Mouse (Mus musculus) CH12F3 (cell line): Measurements from ENCODE around the gene Fam78a.

Experiments used
- in situ Hi-C: fragments of 300-500 bp; cut with MboI; formaldehyde crosslinking; loops from 2 replicates; pipeline ENCODE4 v1.14.3; 2020; ENCODE audit warnings: low sequenced_read_pairs

The Fam78a gene

DNA sequence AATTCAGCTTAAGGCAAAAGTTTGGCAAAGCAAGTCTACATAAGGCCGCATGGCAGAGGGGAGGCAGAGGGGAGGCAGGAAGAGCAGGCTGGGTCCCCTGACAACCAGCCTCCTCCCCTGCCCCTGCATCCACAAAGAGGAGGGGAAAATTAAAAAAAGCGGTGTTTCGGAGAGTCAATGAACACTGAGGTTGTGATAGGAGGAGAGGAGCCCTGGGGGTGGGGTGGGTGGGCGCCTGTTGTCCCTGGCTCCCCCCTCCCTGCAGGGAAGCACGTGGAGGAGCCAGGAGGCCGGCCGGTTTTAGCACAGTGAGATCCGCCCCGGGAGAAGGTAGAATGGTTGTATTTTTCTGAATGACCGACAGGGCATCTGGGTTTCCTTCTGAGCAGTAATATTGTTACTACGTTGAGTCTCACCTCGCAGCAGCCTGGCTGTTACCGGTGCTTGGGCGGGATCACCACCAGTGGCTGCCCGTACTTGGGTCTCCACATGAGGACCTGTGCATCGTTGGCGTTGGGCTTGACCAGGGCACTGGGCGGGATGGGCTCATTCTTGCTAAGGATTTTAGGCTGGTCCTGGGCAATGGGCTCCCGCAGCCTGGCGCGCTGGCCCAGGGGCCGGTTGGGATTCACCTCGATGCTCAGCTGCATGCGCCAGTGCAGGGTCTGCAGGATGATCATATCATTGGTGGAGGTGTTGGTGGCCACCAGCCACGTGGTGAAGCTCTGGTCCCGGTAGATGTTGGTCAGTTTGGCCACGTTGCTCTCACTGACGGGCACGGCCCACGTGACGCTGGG lies 15.6 kb downstream of the Fam78a start:
- in situ Hi-C loops, result no loop called here

DNA sequence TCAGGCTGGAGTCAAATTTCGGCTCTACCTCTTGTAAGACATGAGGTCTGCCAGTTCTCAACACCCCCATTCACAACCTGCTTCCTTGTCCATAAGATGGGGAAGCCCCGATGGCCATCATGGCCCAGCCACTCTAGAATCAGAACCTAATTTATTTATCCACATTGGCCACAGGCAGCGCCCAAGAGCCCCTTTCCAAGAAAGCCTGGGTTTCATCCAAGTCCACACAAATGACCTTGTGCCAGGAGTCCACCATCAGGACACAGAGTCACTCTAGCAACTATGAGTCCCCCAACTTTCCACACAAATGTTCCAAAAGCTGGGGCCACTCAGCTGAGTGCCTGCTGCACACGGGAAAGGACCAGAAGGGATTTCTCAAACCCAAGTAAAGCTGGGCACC lies 18.7 kb downstream of the Fam78a start:
- in situ Hi-C loops, result no loop called here

DNA sequence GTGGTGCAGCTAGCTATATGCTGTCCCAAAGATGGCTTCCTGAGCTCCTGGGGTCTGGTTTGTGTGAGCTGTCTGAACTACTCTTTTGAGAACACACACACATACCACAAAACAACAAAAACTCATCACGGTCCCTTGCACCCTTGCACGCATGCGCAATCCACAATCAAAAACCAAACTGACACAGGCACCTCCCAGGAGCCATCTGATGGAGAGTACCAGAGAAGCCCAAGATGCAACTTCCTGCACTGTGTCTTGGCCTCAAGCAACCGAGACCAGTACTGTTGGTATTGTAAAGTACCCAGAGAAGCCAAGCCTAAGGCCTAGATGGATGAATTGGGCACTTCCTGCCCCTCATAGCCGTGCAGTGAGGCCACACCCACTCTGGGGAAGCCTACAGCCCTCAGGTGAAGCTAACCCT lies 19.3 kb downstream of the Fam78a start:
- in situ Hi-C loops, result no loop called here

DNA sequence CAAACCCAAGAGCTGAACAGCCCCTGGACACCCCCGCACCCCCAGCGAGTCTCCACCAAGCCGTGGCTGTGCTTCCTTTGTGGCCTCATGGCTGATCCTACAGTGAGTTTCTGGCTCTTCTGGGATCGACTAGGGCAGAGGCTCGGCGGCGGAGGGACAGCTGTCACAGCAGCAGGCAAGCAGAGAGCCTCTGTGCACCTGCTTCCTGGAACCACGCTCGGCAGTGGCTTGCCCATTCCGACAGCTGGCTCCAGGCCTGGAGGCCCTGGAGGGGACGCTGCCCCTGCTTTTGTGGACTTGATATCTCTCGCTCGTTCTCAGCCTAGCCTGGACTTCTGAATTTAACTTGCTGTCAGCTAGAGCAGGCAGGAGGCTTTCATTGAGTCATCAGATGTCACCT lies 19.7 kb downstream of the Fam78a start:
- in situ Hi-C loops, result no loop called here

DNA sequence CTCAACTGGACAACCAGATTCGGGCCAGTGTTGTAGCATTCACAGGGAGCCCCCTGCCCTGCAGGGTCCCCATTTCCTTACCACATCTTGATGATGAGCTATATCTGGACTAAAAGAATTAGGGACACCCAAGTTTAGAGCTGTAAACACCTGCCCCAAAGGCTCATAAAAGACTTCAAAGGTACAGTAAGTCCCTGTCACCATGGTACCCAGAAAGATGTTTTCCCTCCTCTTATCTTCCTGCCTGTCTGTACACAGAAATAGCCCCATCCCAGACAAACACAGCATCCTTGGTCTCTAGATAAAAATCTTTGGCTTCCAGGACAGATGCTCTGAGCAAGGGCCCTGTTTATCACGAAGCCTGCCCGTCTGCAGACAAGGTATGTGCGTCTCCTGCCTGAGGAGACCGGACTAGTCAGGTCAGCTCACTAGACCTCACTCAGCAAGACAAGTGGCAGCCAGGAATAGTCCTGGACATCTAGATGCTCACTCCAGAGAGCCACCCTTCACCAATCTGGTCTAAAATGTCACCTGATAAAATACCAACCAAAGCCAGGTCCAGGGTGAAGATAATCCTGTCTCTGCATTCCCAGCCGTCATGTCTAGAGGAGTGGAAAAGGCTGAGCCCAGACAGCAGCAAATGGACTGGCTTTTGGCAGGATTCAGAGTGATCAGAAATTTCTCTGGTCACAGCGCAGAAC lies 21.1 kb downstream of the Fam78a start:
- in situ Hi-C loops, result no loop called here

DNA sequence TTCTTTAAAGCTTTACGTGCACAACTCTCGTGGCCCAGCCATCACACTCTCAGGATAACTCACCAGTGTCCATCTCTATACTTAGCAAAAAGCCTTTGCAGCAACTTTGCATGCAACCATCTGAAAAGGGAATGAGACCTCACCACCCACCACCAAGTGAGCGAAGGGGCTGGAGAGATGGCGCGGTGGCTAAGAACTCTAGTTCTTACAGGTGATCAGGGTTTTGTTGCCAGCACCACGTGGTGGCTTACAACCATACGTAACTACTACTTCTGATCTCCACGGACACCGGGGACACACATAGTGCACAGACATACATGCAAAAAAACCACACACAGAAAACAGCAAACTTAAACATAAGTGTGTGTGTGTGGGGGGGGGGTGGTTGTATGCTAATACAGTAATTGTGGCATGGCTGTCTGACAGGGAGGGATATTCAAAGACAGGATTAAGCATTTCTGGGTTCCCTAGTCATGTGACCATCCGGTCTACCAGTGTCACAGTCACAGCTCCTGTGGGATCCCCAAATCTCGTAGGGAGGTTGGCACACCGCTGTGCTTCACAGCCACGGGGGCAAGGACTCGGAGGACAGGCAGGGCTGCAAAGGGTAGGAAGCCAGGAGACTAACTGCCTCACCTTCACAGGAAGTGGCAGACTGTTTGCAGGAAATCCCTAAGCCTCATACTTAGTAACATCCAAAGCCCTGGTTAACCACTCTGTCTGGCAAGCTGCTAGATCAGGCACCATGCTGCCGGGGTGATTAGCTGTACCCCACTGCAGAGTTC lies 21.8 kb downstream of the Fam78a start:
- in situ Hi-C loops, result no loop called here

DNA sequence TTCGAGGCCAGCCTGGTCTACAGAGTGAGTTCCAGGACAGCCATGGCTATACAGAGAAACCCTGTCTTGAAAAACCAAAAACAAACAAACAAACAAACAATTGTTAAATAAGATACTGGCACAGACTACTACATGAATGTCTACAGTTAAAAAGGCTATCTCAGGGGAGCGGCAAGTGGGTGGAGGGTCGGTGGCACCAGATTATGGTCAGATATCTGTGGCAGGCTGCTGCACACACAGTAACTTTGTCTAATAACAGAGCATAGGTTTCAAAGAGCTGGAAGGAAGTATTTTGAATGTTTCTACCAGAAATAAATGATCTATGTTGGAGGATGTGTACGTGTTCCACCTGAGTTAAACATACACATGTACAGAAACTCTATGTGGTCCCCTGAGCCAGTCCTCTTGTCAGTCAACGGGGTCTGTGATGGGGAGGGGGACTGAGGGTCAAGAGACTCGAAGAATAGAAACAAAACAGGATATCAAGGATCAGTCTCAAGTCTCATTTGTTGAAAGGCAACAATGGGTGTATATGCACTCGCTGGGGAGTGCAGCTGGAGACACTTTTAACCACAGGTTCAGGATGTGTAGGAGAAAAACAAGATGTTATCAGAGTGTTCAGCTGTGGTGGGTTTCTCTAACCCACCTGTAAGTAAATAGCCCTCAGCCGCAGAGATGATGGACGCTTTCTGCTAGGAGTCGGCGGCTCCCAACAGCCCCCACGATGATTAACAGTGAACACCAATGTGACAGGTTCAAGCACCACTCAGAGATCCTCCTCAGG lies 22.7 kb downstream of the Fam78a start:
- in situ Hi-C loops, result no loop called here

DNA sequence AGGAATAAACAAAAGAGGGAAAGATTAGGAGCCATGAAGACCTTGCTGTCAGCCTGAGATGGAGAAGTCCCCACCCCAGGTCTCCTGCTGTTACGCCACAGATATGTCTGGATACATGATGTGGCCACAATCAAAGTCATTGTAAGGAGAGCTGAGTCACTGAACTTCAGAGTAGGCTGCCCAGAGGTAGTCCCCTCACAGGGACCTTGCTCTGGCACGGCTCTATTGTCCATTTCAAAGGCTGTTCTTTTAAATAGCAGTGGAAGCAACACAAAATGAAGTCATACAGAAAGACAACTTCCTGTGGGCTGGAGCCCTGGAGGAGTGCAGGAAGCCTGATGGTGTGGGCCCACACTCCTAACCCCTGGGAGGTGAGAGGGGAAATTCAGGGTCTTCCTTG lies 23.5 kb downstream of the Fam78a start:
- in situ Hi-C loops, result no loop called here

DNA sequence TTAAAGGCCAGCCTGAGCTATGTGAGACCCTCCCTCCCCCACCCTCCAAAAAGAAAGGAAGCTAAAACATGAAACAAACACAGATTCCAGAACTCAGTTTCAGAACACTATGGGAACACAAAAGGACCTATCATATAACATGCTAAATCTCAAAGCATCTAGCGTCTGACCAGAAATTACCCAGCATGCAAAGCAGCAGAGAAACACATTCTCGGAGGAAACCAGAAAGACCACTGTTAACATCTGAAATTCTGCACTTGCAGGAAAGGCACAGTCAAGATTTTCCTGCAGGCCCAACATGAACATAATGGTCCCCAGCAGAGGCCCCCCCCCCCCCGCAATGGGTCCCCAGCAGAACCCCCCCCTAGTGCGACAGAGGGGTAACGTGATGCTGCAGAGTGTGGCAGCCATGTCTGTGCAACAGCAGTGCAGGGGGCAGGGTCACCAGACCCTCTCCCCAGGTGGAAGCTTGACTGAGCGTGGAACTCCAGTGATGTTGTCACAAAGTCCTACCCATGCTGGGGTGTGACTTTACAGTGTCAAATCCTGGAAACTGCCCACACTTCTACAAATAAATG lies 24.3 kb downstream of the Fam78a start:
- in situ Hi-C loops, result no loop called here

DNA sequence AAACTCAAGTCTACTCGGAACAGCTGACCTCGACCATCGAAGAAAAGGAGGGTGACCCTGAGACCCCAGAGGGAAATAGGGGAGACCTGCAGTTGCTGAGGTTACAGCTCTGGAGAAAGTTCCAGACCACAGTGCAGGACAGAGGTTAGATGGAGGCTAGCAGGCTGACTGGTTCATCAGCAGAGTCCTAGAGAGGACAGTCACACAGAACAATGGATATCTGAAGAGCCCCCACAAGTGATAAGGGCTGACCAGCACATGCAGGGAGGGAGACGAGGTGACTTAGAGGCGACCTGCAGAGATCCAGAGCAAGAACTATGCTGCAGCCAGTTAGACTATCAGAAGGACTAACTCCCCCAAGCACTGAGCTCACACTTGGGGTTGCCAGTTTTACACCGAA lies 25.0 kb downstream of the Fam78a start:
- in situ Hi-C loops, result no loop called here

DNA sequence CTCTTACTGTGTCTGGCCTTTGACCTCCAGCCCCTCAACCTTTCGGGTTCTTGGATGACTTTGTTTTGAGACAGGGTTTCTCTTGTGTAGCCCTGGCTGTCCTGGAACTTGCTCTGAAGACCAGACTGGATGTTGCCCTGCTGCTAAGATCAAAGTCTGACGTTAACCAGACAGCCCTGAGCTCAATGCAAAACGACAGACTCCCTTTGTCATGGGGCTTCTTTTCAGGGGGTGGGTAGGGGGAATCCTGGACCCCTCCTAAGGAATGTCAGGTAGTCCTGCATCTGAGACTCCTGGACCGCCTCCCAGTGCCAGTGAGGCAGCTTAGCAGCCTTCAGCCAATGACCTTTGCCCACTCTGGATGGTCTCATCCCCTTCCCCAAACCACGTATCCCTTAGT lies 25.9 kb downstream of the Fam78a start:
- in situ Hi-C loops, result no loop called here

DNA sequence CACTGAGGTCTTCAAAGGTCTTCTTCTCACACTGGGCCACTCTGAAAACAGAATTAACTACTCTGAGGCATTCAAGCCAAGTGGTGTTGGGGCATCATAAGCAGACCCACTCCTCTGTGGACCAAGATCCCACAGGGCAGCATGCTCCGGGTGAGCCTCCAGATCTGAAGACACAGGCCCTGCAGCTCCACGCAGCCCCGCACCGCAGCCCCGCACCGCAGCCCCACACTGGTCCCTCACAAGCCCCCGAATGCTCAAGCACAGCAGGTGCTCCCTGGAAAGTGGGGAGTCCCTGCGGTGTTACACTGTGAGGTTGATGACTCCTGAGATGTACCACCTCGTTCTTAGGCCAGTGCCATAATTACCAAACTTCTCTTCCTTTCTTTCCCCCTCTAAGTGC lies 26.4 kb downstream of the Fam78a start:
- in situ Hi-C loops, result no loop called here

DNA sequence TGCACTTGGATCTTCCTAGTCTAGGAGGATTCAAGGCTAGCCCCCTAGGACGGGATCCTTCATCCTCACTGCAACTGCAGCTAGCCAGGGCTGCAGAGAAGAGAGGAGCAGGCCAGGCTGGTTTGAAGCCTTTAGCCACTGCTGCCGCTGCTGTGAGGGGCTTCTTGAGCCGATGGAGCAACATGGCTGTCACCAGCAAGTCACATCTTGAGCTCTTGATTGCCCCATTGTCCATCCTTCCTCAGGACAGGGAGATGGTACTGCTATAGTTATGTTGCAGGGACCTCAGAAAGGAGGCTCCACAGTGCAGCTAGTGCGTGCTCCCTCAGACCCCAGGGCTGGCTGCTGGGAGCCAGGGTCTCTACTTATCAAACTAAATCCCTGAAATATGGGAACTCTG lies 26.9 kb downstream of the Fam78a start:
- in situ Hi-C loops, result no loop called here

DNA sequence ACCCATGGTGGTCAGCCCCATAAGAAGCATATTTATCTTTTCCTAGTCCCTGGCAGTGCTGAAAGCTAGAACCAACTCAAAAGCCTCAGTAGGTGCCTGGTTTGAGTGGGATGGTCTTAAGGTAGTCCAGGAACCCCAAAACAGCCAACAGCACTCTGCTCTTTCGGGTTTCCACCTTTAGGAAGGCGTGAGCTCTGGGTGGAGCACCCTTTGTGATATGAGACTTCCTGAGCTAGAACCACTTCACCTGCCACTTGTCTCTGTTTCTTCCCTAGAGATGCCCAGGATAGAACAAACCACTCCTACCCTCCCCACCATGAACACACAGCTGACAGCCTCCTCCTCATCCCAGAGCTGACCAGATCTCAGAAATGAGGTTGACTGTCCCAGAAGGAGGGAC lies 27.3 kb downstream of the Fam78a start:
- in situ Hi-C loops, result no loop called here

DNA sequence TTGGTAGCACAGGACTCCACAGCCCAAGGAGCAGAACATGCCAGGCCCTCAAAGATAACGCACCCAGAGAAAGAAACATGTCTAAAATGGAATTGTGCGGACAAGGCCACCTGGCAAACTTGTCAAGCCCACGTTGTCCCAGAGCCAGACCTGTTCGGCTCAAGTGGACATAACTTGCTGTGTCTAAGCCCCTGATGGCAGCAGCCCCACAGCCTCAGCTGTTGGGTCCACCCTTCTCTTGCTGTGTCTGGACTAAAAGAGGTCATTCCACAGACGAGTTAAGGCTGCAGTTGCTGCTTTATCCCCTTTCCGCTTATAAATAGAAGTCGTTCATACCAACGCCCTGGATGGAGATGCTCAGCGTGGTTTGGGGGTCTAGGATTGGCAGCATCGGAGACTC lies 28.1 kb downstream of the Fam78a start:
- in situ Hi-C loops, result no loop called here

DNA sequence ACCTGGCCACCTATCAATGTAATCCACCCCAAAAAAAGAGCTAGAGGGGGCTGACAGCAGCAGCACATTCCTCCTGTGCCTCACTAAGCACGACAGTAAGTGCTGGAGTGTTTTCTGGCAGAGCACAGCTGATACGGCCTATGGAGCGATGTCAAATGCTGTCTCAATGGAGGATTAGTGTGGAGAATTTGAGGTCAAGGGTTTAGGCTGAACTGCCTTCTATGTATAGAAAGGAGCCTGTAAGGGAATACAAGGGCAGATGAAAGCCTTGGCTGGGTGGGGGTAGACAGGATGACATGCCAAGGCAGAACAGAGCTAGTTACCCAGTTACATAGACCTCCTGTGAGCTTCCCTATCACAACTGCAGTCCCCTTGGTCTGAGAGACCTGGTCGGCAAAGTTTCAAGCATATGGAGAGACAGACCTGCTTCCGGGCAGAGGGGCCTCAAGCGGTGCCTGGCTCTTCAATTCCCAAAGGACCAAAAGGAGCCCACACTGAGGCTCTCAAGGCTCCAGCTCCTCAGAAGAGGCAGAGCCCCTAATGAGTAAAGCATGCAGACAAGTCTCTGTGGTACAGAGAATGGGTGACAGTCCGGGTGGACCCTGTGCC lies 29.2 kb downstream of the Fam78a start:
- in situ Hi-C loops, result no loop called here

DNA sequence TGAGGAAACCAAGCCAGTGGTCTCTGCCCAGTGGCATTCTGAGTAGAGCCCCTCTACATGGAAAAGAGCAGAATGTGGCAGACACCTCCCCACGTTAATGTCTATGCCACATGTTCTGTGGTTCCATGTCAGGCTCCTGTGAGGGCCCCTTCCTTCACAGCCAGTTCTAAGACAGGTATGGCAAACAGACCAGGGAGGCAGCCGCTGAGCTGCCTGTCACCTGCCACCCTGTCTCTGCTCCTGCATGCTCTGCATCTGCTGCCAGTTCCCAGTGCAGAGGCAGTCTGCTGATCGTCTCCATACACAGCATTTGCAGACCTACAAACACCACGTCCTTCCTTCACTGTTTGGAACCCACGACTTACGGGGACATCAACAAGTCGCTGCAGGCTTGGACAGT lies 32.2 kb downstream of the Fam78a start:
- in situ Hi-C loops, result no loop called here

DNA sequence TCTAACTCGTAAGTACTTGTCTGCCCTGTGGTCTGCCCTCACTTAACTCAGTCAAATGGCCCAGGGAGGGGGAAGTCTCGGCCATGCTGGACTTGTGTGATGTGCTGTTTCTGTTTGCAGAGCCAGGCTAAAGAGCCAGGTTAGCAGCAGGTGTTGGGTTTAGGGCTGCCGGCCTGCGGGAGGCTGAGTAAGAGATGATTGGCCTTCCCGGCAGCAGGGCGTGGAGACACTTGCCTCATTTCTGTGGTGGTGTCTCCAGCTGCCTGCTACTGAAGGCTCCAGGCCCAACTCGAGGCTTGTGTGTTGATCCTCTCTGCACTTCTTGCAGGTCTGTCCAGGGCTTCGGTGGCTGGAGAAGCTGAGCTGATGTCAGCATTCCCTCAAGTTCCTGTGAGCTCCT lies 32.9 kb downstream of the Fam78a start:
- in situ Hi-C loops, result no loop called here

DNA sequence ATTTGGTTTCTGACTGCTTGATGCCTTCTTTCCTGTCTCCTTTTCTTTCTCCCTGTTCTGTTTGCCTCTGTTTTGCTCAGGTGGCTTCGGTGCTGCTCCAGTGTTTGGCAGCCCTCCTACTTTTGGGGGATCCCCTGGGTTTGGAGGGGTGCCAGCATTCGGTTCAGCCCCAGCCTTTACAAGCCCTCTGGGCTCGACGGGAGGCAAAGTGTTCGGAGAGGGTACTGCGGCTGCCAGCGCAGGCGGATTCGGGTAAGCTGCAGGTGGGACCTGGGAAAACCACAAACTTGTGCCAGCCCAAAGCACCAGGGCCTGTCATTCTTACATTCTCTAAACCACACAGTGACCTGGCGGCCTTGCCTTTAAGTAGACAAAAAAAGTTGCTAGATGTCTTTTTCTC lies 37.3 kb downstream of the Fam78a start:
- in situ Hi-C loops, result no loop called here

DNA sequence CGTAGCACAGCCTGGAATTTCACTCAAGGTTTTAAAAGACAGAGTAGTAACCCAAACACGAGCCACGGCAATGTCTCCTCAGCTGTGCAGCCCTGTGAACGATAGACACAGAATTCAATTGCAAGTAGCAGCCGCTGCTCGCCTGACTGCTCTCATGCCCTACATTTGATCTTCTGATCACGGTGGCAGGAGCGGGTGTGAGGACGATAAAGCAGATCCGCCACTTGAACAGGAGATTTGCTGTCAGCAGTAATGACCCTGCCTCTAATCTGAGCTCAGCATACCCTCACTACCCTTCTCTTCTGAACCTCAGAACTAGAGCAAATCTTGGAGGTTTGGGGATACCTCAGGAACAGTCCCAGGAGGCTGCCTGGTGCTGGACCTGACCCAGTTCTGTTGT lies 38.6 kb downstream of the Fam78a start:
- in situ Hi-C loops, result no loop called here
